Mouse (Mus musculus) hematopoietic stem cell, adult 5-6 weeks (primary cell): ENCODE data around the gene Tmpo. TPM values are rescaled to one million over a fixed set of nuclear protein-coding genes. Genes with fewer than 3 reads are reported as not detected.
A peak's percentile ranks its signal among the peaks of the same experiment; 100 is the strongest.

ENCODE experiments used
- ATAC-seq, 2 experiments: fragments of 125-278 bp in 1 of 2; replicated peaks in 1 of 2; 2 replicates each; pipeline ENCODE4 v1.8.0; 2016 to 2017; ENCODE audit warnings: inconsistent platforms in 2 of 2, mild to moderate bottlenecking in 2 of 2, moderate number of reproducible peaks in 2 of 2, low read depth in 1 of 2, moderate TSS enrichment in 1 of 2; ENCODE audit not compliant: low FRiP score in 2 of 2, poor library complexity in 2 of 2, severe bottlenecking in 2 of 2, insufficient read depth in 1 of 2, low TSS enrichment in 1 of 2
- total RNA-seq: library from RNA; stranded (forward); fragments of 172-1452, 232-1000 nt; gene quantifications from 2 replicates; pipeline ENCODE4 v1.2.3, GENCODE M21; 2017

Gene Tmpo
- 447 and 595 TPM in 2 replicates for total RNA-seq

DNA sequence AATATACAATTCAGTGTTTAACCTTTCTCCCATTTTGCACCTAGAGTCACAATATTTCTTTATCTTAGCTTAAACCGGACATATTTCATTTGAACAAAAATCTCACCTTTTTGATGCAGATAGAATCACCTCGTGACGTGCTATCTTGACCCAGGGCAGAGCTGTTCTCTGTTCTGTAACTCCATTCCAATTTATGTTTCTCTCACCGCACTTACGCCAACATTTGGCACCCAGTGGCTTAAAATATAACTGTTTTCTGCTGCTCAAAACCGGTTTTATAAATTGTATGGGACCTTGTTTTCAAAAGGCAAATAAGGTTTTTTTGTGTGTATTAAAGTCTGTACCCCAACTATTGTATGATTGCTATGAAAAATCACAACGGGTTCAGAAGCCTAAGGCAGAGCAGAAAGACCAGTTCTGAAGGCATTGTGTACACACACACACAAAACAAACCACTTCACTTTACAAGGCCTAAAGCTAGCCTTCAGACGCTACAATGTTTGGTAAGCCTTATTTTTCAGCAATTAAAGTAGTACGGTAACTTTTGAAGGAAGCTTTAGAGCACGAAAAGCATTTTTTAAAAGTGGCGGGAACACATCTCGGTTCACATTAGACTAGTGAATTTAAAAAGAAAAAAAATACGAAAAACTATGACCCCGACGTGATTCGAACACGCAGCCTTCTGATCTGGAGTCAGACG is at the start of gene Tmpo:
Gene Tmpo, minus strand, starts transcription at position 555 of the 700 bp plus-strand sequence.
- no peak for ATAC-seq

DNA sequence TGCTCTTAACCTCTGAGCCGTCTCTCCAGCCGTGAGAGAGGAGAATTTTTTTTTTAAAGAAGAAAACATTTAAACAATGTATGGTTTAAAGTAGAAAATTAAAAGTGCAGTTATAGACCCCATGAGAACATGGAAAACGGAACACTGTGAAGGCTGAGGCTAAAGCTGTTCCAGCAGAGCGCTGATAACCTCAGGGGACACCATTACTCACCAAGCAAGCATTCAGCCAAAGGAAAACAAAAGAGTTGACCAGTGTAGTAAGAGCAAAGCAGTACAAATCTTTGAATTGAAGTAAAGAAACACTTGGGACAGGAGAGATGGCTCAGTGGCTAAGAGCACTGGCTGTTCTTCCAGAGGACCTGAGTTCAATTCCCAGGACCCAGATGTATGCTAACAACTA is 49.3 kb upstream of the Tmpo start:
- no peak for ATAC-seq

DNA sequence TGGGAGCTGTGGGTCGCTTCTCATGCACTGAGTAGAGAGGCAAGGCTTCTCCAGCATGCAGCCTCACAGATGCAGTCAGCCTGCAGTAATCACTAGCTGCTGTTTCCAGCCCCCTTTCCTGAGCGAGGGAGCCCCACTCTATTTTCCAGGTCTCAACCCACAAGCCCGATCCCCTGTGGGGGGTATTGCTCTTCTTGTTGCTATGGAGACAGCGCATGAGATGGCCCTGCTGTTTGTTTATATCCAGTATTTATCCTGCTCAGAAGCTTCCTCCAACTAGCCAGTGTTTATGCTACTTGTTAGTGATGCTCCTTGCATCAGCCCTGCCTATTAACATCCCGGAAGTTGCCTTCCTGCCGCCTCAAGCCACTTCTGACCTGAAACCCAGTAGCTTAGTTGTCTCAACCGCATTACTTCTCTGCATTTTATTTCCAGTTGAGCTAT is 48.4 kb upstream of the Tmpo start:
- peak; percentile 43 to 48; a peak in 3 of 4 replicates for ATAC-seq

DNA sequence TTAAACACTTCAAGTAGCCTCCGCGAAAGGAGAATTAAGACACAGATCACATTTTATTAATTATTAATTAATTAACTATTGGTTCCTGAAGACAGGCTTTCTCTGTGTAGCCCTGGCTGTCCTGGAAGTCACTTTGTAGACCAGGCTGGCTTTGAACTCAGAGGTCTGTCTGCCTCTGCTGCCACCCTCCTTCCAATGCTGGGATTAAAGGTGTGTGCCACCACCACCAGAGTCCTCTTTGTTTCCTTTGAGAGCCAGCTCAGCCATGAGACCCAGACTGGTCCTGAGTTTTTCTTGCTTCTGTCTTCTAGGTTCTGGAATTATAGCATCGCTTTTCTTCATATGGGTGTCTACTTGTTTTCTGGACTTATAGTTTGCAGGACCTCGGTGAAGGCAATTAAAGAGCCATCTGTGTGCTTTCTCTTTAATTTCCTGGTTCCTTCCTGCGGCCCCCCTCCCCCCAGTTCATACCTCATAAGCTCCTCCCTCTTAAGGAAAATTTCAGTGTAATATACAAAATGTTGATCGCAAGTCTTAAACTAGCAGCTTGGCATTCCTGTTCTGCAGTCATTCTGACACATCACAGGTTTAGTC is 47.9 kb upstream of the Tmpo start:
- ATAC-seq = peak in 1 of 2 experiments; percentile 27; a peak in 1 of 4 replicates

- ATAC-seq = no peak
These were observed 45.9 kb upstream of the Tmpo start for GRCm38 (mm10) chr10:91227034-91227433.

DNA sequence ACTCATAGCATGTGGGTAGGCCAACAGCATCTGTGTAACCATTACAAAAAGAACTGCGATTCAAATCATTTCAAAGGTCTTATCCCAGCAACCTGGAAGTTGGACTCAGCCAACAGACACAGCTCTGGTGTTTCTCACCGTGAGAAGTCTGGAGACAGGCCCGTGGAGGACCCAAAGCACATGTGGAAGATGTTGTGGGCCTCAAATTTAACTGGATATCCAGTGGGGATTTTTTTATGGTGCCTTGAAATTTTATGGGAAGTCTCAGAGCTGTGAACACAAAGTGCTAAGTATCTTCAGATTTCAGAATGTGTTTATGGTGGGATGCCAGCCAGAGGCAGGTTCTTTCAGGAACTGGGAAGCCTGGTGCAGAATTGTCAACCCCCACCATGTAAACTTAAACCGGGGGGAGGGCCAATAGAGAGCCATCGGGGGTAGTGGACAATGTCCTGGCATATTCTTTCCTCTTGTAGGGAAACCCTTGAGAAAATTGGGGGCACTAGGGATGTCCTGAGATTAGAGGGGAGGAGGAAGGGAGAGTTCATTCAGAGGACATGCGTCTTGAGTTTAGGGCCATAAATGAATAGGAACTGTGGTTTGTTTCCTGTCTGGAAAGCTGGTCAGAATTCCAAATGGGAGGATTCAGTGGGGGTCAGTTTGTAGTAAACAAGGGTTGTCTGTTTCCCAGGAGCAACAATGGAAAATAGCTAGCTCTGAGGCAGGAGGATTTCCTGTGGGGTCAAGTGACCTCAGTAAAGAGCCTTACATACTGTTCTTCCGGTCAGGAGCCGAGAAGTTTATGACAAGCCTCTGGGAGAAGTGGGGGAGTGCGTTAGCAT is 41.5 kb upstream of the Tmpo start:
- no peak for ATAC-seq

GRCm38 (mm10) chr10:91208899-91209667 is 28.0 kb upstream of the Tmpo start:
- no peak; a peak in 1 of 4 replicates for ATAC-seq

GRCm38 (mm10) chr10:91208461-91208860 is 27.3 kb upstream of the Tmpo start:
- no peak for ATAC-seq

- 0 out of 4 replicates have a peak, but pooled peaks of 1 of the 2 experiments have one; percentile 37 for ATAC-seq
These were observed 26.2 kb upstream of the Tmpo start for GRCm38 (mm10) chr10:91207275-91207674.

- no peak for ATAC-seq
These were observed 24.5 kb upstream of the Tmpo start for GRCm38 (mm10) chr10:91205632-91206031.

DNA sequence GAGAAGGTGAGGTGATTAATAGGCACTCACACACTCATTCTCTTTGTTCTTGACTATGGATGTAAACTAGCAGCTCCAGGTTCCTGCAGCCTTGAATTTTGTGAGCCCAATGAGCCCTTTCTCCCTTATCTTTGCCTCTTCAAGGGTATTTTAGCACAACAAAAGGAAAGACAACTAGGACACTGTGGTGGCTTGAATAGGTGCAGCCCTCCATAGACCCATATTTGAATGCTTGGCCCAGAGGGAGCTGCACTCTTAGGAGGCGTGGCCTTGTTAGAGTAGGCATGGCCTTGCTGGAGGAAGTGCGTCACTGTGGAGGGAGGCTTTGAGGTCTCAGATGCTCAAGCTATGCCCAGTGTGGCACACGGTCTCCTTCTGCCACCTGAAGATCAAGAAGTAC is 19.5 kb upstream of the Tmpo start:
- ATAC-seq = no peak

GRCm38 (mm10) chr10:91199238-91199780 is 18.2 kb upstream of the Tmpo start:
- ATAC-seq = no peak

DNA sequence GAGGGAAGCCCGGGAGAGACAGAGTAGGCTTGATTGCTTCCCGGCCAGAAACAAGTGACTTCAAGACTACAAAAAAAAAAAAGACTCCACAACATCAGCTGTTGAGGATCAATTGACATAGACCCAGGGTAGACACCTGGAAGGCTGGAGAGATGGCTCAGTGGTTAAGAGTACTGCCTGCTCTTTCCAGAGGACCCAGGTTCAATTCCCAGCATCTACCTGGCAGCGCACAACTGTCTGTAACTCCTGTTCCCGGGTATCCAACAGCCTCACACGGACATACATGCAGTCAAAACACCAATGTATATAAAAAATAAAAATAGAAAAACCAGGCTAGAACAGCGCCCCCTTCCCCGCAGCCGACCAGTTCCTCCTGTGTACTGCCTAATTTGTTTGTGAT is 16.6 kb upstream of the Tmpo start:
- ATAC-seq = no peak

DNA sequence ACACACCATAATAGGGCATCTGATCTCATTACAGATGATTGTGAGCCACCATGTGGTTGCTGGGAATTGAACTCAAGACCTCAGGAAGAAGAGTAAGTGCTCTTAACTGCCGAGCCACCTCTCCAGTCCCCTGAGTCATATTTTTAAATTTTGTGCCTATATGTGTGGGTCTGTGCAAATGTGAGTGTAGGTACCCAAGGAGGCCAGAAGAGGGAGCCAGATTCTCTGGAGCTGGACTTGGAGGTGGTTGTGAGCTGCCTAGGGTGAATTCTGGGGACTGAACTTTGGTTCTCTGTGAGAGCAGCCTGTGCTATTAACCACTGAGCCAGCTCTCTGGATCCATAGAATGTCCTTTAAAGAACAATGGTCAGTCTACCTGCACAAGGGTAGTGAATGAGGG is 15.7 kb upstream of the Tmpo start:
- no peak for ATAC-seq

- ATAC-seq = no peak
These were observed 14.6 kb upstream of the Tmpo start for GRCm38 (mm10) chr10:91195680-91196079.

- peak; percentile 53 to 87; a peak in 3 of 4 replicates for ATAC-seq
These were observed 14.0 kb upstream of the Tmpo start for GRCm38 (mm10) chr10:91195091-91195490.

DNA sequence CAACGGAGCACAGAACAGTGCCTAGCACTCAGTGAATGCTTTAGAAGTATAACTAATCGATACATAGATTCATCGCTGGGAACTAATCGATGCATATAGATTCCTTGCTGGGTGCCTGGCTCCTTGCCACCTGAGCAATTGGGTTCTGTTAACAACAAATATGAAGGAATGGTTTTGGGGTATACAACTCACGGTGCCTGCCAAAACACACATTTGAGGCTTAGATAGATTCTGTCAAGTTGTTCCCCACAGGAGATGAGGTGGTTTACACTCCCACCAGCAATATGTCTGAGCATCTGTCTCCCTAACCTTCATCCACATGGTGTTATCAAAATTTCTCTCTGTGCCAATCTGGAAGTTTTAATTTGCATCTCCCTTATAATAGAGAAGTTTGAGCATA is 10.7 kb upstream of the Tmpo start:
- no peak for ATAC-seq
